Mouse (Mus musculus) heart, postnatal 0 days (tissue): ENCODE data around the gene Drap1.

Experiments used
- CTCF ChIP-seq: IDR thresholded peaks from 2 replicates; pipeline ENCODE4 v1.5.1; 2016; ENCODE audit warnings: antibody characterized with exemption, control low read depth, low read depth
- EP300 ChIP-seq: IDR thresholded peaks from 2 replicates; pipeline ENCODE4 v1.6.1; 2016; ENCODE audit warnings: antibody characterized with exemption, low read depth

DNA sequence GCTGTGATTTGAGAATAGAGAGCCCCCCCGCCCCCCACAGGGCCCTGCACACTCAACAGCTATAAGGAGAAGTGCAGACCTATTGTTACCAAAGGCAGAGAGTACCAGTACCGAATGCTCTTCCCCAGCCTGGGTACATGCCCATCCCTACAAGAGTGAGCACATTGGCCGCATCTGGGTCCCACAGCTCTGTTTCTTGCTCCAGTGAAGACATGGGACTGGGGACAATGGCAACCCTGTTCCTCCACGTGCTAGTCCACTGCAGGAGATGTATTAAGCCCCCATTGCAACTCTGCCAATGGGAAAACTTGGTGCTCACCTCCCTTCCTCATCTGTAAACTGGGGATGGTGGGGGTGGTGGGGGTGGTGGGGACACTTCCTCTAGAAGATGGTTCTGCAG, 10.9 kb downstream of the Drap1 start:
- TF ChIP-seq CTCF = no peak
- no peak for TF ChIP-seq EP300
